Mouse (Mus musculus) layer of hippocampus, postnatal 10 days (tissue): ENCODE measurements around the gene Syk. TPM values are rescaled to one million over a fixed set of nuclear protein-coding genes. Genes with fewer than 3 reads are reported as not detected.
A peak's percentile ranks its signal among the peaks of the same experiment; 100 is the strongest.

ENCODE experiments used
- DNase-seq, 2 experiments: peaks; one replicate each; pipeline ENCODE4 v3.0.0; 2021; ENCODE audit warnings: low spot score in 2 of 2
- total RNA-seq, 2 experiments: library from RNA; stranded (reverse); gene quantifications; 2 replicates each; pipeline ENCODE4 v1.2.3; 2021

Gene Syk
- total RNA-seq, 2 experiments from 2014 or later, result 6.6 to 8.2 TPM

DNA sequence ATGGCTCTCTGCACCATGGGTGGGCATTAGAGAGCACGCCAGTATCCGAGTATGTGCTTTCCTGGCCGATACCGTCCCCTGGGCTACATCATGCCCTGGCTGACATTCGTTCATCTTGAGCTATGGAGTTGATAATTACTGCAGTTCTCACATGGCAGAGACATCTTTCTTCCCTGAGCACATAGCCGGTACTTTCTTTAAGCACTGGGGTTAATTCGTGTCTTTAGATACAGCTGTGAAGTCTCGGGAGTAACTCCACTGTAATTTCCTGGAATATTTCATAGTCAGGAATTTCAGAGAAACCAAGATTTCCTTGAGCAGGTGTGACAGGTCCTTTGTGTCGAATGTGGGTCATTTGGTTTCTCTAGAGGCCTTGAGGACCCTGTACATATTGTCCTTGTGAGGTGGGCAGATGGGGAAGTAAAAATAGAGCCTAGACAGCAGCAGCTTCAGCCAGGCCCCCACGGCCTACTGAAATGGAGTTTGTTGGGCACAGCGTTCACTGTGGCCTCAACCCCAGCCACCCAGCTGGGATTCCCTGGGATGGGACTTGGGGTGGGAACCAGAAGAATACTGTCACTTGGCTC lies 14.2 kb downstream of the Syk start:
- no peak for DNase-seq

DNA sequence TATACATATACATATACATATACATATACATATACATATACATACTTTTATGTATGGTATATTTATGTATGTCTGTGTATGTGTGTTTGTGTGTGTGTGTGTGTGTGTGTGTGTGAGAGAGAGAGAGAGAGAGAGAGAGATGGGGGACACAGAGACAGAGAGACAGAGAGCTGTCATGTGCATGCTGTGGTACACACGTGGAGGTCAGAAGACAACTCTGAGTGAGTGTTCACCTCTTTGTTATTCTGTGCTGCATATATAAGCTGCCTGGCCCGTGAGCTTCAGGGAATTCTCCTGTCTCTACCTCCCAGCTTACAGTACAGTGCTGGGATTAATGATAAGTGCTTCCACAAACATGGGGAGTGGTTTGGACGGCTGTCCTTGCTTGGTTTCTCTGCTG lies 15.3 kb downstream of the Syk start:
- DNase-seq, result no peak

DNA sequence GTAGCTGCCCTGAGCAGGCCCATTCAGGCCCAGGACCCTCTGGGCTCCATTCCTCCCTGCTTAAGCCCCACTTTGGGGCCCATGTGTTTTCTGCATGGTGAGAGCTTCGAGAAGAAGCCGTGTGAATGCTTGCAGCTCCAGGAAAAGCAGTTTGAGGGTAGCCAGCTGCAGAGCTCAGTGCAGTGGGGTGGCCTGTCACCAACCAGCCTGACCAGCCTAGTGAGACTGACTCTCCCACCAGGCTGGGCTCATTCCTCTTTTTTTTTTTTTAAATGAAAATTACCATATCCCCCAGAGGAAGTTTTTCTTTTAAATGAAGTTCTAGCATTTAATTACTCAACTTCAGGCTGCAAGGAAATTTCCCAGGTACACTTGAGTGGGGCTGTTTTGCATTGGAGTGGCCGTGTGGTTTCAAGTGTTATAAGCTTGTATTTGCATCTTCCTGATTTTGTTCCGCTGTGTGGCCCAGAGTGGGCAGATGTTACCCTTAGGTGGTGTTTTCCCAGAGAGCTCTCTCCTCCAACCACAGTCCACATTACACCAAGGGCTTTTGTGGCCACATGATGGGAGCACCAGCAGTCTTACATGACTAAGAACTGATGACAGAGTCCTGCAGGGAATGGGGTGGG lies 17.2 kb downstream of the Syk start:
- no peak for DNase-seq

DNA sequence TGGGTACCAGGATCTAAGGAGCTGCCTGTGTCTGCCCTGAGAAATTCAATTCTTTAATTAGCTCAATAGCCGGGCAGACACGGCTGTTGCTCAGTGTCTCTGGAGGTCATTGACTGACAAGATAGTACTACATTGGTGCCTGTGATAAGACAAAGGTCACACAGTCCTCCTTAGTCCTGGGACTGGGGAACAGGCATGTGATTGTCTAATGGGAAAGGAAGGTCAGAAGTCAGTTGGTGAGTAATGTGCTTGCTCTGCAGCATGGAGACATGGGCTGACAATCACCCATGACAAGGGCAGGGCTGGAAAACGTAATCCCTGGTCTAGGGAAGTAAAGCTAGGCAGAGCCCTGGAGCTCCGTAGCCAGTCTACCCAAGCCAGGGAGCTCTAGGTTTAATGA lies 19.8 kb downstream of the Syk start:
- no peak for DNase-seq

DNA sequence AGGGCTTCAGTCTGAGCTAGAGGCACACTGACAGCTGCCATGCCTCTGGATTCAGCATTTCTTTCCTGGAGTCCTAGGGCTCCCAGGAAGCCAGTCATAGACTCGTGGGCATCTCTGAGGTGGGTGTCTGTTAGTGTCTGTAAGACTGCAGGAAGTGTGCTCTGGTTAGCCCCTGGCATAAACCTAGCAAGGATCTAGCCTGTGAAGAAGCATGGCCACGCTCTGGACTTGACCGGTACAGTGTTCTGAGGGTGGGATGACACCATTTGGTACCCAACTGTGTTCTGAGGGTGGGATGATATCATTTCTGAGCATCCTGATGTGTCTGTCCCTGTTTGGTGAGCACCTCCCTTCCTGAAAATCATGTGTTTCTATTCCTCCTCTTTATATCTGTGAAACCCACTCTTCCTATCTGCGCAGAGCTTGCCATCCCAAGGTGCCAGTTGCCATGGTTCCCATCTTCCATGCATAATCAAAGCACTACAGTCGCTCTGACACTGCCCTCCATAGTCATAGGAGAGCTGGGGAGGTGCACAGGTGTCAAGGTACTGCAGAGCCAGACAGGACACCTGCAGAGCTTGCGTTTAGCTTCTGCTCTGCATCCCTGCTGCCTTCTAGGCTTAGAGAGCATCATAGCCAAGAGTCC lies 20.9 kb downstream of the Syk start:
- no peak for DNase-seq

DNA sequence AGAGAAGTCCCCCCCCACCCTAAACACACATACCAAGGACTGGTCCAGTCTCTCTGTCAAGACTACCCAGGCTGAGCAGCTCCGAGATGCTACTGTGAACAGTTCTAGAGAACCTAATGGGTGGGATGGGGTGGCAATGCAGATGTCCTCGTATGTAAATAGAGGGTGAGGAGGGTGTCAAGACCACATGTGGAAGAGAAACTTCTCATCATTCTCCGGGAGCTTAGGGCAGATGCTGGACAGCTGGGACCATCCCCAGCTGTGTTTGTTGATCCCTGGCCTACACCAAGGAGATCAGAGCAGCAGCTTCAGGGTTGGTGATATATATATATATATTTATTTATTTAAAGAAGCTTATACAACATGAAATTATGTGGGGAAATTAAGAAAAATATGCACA lies 22.0 kb downstream of the Syk start:
- no peak for DNase-seq

DNA sequence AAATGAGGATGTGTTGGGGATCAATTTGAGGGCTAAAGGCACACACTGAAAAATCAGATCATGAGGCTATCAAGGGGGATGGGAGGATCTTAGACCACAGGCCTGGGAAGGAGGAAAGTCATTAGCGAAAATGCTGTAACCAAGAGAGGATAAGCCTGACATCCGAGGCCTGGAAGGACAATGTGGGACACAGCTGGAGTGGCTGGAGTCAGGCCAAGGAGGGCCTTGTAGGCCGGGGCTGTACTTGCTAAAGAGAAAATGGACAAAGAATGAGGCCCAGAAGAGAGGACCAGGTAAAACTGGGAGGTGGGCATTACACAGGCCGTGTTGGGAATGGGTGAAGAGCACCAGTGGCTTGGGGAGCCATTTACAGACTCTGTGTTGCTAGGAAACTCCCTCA lies 22.9 kb downstream of the Syk start:
- DNase-seq, result no peak

DNA sequence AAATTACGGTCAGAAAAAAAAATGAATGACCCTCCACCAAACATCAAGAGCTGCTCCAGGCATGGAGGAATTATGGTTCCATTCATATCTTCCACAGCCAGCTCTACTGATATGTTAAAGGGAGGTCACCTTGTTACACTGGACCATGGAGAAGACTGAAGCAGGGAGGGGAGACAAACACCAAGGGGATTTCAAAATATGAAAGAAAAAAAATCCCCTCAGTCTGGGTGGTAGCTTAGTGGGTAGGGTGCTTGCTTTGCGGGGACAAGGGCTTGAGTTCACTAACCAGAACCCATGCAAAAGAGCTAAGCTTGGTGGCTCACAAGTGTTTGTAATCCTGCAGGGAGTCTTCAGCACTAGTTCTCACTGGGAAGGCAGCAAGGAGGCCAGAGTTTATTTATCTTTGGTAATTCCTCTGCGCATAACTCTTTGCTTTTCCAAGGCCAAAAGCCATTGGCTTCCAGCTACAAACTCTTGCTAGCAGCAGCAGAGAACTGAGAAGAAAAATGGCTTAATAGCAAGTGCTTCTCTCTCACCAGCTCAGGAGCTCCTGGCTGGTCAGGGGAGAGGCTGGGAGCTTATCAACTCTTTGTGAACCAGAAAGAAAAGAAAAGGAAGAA lies 23.8 kb downstream of the Syk start:
- no peak for DNase-seq

DNA sequence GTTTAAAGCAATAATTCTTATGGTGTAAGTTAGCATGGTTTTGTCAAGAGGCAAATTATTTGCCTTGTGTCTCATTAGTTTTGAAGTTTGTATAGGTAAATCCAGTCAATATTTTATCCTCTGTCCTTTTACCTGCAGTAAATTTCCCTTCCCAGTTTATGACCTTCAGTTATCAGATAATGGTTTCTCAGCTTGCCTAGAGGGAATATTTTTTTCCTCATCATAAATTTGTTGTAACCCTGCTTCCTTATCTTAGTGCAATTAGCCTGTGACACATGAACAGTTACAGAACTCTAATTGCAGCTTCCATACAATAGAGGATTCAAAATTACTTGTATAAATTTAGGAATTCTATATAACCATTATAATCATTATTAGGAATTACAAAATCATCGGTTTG lies 25.0 kb downstream of the Syk start:
- no peak for DNase-seq

DNA sequence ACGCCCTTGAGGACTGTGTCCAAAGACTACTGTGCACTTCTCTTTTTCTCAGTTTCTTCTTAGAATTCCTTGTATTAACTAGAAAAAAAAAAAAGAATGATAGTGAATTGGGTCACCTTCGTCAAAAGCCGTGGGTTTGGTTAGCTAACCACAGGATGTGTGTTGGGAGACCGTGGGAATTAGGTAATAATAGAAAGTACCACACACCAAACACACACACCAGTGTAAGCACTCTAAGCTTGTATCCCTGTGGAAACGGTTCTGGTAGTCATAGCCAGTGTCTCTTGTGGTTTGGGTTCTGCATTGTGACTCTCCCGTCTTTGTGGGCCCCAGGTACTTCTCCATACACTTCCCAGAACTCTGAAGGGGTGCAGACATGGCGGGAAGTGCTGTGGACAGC lies 27.5 kb downstream of the Syk start:
- no peak for DNase-seq

DNA sequence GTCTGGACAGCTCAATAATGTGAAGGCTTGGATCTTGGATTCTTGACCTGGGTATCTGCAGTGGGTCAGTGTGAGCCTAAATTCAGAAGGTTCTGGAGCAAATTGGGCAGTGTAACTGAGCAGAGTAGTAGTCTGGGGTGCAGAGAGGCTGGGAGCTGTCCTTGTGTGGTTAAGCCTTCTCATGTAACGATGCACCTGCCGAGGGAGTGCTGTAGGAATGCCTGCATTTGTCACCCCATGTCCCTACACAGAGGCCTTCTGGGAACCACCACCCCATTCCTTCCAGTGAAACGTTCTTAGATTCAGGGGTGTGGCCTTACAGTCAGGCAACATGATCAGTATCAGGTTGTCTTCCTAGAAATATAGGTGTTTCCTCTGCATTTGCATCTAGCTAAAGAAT lies 30.3 kb downstream of the Syk start:
- no peak for DNase-seq

DNA sequence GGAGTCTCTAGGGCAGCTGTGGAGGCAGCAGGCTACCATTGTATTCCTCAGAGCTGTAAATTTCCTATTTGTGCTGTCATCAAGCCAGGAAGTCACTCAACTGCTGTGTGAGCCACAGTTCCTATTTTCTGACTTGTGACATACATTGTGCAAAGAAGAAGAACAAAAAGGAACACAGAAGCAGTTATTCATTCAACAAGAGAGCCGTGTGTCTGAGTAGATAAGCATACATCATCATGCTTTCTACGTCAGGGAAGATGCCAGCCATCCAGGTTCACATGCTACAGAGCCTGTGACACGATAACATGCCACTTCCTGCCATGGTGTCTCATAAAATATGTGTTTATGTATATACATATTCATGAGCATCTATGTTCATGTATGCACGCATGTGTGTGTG lies 32.1 kb downstream of the Syk start:
- no peak for DNase-seq

DNA sequence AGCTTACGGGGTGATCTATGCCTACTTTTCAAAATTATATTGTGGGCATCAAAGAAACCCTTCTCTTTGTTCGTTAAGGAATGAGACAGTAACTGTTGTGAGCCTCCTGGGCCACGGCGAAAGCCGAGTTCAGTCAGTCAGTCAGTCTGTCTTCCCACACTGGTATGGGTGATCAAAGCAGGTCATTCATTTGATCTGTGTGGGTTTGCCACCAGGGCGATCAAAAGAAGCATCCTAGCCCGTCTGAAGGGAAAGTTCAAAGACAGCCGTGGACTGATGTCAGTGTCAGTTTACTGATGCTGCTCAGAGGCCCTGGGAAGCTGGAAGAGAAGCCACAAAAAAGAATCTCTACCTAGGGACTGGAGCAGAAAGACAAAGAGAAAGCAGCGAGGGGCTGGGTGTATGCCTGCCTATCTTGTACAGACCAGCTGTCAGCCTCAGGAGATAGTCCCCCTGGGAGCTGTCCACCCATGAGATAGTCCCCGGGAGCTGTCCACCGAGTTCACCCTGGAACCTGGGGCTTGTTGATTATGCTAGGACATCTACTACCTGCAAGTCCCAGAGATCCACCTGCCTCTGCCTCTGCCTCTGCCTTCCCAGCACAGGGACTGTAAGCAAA lies 34.2 kb downstream of the Syk start:
- no peak for DNase-seq

DNA sequence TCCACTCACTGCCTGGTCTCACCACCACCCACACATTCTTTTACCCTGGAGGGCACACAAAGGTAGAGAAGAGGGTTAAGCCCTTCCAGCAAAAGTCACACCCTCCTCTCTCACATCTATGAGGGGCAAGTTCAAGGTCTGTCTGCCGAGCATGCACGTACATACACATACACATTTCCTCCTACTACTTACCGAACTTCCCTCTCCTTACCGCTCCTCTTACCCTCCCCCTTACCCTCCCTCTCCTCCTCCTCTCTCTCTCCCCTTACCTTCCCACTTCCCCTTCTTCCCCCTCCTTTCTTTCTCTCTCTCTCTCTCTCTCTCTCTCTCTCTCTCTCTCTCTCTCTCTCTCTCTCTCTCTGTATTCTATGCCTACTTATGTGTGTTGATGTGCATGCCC lies 35.6 kb downstream of the Syk start:
- DNase-seq, result no peak

DNA sequence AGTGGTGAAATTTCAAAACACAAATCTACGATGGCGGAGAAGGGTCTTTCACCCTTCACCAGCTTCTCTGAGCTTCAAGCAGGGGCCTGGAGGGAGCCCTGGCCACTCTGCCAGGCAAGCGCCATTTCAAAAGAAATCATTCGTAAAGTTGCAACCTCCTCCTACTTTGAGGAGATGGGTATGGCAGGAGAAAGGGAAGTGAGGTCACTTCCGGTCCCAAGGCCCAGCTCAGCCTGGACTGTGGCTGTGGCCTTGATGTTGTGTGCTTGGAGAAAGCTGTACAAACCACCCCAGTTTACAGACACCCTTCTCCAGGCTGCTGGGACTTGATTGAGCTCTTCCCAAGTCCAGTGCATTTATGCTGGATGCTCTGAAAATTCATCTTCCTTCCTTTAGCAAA lies 36.5 kb downstream of the Syk start:
- DNase-seq, result no peak

DNA sequence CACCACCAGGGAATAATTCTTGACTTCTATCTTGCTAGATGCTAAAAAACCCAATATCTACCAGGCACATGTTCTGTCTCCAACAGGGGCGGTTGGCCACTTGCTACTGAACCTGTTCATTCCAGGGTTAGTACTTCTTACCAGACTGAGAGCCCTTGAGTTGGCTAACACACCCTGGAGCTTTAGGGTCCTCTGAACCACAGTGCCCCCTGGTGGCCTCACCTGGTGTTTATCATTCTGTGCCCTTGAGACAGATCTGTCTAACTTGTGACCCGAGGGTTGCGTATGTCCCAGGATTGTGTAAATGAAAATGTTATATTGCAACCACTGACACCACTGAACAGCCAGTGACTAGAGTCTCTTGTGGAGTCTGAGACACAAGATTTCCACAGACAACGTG lies 41.1 kb downstream of the Syk start:
- DNase-seq, result peak; percentile 79 to 81

DNA sequence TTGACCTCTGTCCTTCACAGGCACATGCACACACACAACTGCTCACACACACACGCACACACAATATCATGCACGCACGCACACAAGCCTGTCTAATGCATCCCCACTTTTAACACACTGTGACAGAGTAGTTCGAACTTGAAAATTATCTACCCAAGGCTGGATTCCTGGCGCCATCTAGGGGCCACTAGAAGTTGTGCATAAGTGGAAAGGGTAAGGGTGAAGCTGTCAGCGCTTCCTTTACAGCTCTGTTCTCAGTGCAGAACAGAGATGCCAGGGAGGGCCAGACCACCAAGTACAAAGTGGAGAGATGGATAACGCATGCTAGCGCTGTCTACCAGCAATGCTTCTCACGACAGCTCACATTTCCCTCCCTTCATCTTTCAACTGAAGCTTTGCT lies 45.6 kb downstream of the Syk start:
- DNase-seq, result peak; percentile 64 to 76

DNA sequence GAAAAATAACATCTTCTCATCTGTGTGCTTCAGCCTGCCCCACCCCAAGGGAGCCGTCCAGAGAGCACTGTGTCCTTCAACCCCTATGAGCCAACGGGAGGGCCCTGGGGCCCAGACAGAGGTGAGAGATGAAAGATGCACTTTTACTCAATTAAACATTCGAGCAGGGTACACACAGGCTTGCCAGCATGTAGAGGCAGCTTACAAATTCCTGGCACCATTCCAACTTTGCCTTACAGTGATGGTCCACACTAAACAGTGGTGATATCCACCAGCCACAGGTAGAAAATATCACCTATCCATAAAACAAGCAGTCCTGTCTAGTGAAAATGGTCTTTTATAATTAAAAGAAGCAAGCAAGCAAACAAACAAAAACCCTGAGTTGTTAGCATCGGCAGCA lies 48.7 kb downstream of the Syk start:
- DNase-seq, result no peak

DNA sequence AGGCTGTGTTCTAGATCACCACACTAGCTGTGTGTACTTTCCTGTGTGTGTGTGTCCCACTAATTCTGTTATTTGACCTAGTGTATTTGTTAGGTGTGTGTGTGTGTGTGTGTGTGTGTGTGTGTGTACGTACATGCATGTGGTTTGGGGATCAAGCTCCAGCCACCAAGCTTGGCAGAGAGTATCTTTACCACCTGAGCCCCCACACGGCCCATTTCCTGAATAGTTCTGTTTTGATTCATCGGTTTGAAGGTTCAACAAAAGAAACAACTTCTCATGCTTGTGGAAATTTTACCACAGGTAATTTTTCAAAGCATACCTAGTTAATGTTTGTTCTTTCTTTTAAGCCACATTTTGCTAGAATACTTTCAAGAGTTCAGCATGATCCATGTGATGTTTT lies 52.5 kb downstream of the Syk start:
- no peak for DNase-seq

DNA sequence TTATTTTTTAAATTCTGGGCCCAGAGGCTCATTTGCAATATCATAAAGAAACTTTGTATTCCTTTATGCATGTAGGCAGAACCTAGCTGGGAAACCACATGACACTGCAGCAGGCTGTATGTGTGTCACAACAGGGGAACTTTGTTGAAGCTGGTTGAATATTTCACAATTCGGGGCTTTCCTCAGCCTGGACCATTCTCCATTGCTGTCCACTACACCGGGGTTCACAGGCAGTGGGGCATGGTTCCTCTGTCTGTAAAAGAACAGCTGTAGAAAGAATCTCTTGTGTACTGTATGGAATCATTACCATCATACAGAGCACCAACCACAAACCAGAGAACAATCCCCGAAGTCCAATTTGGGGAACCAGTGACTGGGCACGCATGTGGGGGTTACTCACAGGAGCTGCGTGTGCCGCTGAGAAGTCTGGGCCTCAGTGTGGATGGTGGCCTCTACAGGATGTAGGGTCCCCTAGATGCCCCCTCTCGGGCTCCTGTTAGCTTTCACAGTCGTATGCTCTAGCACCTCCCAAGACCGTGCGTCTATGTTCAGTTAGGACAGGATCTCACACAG lies 53.3 kb downstream of the Syk start:
- no peak for DNase-seq

DNA sequence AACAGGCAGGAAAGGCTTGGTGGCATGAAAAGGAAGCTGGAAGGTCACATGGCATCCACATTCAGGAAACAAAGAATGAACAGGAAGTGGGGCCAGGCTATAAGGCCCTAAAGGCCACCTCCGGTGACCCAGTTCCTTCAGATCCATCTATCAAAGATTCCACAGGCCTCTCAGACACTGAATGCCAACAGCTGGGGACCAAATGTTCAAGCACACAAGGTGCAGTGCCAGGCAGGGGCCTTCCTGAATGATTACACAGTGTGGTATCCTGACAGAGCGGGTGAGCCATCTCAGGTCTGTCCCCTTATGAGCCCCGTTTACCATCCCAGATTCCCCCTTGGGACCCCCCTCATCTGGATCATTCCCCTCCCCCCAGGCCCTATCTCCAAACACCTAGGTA lies 63.6 kb downstream of the Syk start:
- no peak for DNase-seq
